Mouse (Mus musculus): ENCODE measurements around the gene Abl1. TPM values are rescaled to one million over a fixed set of nuclear protein-coding genes. Genes with fewer than 3 reads are reported as not detected.

Gene Abl1
- total RNA-seq (2021) = 10 to 100 TPM; 35.5 to 43.7 TPM

- DNase-seq (ENCODE audit: low spot score in 2 of 2) = peak; percentile 96 to 99
- intact Hi-C loops (cut with DNase I) = loop anchor here (10.0 kb wide), 1 partner anchor 197 kb away; the partner anchor contains the start of gene Lamc3
Measured at GRCm38 (mm10) chr2:31688074-31688925, at the start of gene Abl1. Abl1 (plus strand) TSS chr2:31688376.

- intact Hi-C loops (cut with DNase I) = no loop called here
- DNase-seq (ENCODE audit: low spot score in 2 of 2) = no peak
Measured at GRCm38 (mm10) chr2:31638581-31639465, 49.4 kb upstream of the Abl1 start.

DNA sequence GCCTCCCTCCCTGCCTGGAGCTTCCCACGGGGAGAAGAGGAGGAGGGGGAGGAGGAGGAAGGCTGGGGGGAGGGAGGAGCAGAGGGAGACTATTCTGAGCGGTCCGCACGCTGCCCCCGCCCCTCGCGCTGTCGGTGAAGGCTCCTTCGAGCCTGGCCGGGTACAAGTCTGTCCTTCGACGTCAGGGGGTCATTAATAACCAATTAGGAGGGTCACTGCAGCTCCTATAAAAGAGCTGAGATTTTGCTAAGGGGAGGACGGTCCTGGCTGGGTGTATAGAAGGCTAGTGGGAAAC lies 48.8 kb upstream of the Abl1 start:
- no peak for DNase-seq (ENCODE audit: low spot score in 2 of 2)
- intact Hi-C loops (cut with DNase I) = no loop called here

DNA sequence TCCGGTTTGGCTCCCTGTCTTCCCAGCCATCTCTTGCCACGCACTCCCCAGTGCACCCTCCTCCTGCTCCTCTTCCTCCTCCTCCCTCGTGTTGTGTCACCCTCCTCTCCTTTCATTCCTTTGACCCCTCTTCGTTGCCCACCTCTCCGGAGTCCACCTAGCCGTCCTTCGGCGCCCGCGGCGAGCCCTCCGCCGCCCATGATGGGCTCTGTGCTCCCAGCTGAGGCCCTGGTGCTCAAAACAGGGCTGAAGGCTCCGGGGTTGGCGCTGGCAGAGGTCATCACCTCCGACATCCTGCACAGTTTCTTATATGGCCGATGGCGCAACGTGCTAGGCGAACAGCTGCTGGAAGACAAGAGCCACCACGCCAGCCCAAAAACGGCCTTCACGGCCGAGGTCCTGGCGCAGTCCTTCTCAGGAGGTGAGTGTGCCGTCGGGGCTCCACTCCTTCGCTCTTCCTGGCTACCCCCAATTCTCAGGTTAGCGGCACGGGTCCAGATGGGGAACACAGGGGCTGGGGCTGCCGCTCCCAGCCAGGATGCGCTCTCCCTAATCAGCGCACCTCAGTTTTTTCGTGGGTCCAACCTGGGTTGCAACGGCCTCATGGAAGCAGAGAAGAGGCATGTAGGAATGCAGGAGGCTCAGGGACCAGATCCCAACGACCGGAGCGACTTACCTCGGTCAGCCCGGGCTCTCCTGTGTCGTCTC lies 48.1 kb upstream of the Abl1 start, which contains the start of gene Prdm12:
TSS of gene Prdm12 (plus strand) at position 137 of the 708 bp plus-strand sequence.
- DNase-seq (ENCODE audit: low spot score in 2 of 2) = no peak
- intact Hi-C loops (cut with DNase I) = no loop called here

DNA sequence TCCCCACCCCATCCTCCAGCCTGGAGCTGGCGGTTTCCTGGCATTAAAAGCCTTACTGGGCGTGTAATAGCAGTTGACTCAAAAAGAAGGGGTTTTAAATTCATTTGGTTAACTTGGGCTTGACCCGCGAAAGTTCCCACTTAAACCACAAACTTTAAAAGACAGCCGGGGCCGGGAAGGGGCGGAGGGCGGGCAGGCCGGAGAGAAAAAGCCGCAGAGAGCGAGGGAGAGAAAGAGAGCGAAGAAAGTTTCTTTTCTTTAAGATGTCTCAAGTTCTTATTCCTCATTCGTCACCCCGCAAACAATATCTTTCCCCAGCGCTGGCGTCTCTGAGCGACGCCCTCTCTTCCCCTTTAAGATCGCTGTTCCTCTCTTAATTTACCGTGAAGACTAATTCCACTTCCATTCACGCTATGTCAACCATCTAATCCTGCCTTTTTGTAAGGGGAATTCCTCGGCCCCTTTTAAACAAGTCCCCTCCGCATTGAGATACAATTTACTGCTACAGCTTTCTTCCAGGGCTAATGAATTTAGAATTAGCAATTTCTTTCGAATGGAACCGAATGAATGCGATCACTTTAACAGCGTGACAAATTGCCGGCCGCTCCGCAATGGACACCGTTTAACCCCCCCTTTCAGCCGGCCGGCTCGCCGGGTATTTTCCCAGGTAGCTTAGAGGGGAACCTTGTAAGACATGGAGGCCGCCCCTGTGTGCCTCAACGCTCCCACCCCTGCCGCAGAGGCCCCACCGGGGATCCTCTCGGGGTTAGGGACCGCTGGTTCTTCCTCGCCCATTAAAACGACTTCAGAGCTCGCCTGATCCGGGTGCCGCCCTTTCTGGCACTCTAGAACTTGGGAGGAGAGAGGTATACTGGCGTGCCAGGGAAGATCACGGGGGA lies 47.3 kb upstream of the Abl1 start:
- intact Hi-C loops (cut with DNase I) = no loop called here

DNA sequence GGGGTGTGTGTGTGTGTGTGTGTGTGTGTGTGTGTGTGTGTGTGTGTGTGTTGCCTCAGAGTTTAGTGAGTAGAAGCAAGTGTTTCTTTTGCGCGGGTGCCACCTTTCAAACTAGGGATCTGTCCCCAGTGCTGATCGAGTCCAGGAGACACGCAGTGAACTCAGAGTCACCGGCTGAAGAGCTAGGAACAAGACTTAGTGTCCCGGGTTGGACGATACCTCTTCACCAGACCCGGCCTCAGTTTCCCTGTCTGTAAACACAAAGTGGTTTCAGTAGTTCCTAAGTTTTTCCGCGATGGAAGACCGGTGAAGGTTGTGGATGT lies 46.7 kb upstream of the Abl1 start:
- DNase-seq (ENCODE audit: low spot score in 2 of 2) = no peak

More for the DNA sequence above, 47.3 kb upstream of the Abl1 start:
- no peak for DNase-seq (ENCODE audit: low spot score in 2 of 2)

GRCm38 (mm10) chr2:31641929-31642328 lies 46.2 kb upstream of the Abl1 start:
- intact Hi-C loops (cut with DNase I) = no loop called here
- DNase-seq (ENCODE audit: low spot score in 2 of 2) = no peak

More for the DNA sequence above, 46.7 kb upstream of the Abl1 start:
- intact Hi-C loops (cut with DNase I) = no loop called here

DNA sequence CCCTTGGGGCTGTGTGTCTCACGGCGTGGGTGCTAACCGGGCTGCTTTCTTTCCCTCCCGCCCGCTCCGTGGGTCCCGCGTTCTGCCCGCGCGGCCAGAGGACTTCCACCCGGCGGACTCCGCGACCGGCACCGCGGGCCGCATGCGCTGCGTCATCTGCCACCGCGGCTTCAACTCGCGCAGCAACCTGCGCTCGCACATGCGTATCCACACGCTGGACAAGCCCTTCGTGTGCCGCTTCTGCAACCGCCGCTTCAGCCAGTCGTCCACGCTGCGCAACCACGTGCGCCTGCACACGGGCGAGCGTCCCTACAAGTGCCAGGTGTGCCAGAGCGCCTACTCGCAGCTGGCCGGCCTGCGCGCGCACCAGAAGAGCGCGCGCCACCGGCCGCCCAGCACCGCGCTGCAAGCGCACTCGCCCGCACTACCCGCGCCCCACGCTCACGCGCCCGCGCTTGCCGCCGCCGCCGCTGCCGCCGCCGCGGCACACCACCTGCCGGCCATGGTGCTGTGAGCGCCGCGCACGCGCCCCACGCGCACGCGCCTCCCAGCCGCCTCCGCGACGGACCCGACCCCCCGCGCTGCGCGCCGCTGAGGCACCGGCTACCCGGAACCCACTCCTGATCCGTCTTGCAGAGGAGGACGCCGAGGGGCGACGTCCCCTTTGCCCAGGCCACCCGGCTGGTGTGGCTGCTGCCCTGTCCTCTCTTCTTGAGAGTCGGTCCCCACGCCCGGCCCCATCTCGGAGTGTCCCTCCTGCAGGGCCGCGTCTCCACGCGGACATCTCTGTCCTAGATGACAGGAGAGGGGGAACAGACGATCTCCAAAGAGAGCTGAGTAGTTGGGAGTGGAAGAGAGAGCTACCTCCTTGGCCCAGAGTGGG lies 34.0 kb upstream of the Abl1 start:
- DNase-seq (ENCODE audit: low spot score in 2 of 2) = peak; percentile 82 to 90
- intact Hi-C loops (cut with DNase I) = loop anchor here (2.0 kb wide), 1 partner anchor 81 kb away; the partner anchor contains the start of gene Fubp3

GRCm38 (mm10) chr2:31654854-31655559 lies 33.2 kb upstream of the Abl1 start:
- intact Hi-C loops (cut with DNase I) = loop anchor here (1.0 to 2.0 kb wide), 2 partner anchors 82 to 172 kb away; partner anchors contain the start of gene Fubp3

DNA sequence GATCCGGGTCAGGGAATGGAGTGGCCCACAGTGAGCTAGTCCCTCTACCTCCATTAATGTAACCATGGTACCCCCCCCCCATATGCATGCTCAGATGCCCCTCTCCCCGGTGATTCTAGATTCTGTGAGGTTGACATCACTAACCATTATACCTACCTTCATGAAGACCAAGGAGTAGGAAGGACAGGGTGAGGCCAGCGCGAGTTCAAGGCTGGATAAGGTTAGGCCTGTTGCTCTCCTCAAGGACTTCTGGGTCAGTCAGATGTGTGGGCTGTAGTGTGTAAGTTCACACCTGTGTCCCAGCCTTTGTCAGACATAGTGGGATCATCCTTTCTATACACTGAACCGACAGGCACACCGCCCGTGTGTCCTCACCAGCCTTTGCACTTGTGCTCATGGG lies 31.8 kb upstream of the Abl1 start:
- no peak for DNase-seq (ENCODE audit: low spot score in 2 of 2)
- intact Hi-C loops (cut with DNase I) = no loop called here

More at GRCm38 (mm10) chr2:31654854-31655559, 33.2 kb upstream of the Abl1 start:
- DNase-seq (ENCODE audit: low spot score in 2 of 2) = peak; percentile 55 to 68

GRCm38 (mm10) chr2:31662939-31663803 lies 25.0 kb upstream of the Abl1 start:
- DNase-seq (ENCODE audit: low spot score in 2 of 2) = no peak
- intact Hi-C loops (cut with DNase I) = no loop called here

GRCm38 (mm10) chr2:31663804-31664180 lies 24.4 kb upstream of the Abl1 start:
- no peak for DNase-seq (ENCODE audit: low spot score in 2 of 2)
- intact Hi-C loops (cut with DNase I) = no loop called here

DNA sequence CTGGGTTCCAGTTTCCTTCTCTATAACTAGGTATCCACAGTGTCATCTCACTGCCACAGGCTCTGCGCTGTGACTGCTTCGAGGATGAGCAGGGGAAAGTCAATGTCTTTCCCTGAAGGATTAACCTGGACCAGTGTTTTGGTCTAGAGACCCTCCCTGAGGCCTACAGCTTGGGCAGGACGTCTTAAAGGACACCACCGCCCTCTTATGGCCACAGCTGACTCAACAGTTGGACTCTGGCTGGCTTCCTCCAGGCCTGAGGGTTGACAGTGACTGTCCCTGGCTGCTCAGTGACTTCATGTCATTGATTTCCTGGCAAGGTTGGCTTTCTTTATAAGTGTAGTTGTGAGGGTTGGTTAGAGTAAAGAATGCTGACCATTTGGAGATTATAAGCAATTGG lies 20.8 kb upstream of the Abl1 start:
- intact Hi-C loops (cut with DNase I) = no loop called here
- no peak for DNase-seq (ENCODE audit: low spot score in 2 of 2)

- intact Hi-C loops (cut with DNase I) = loop anchor here (5.0 kb wide), 1 partner anchor 98 kb away; the partner anchor contains the start of gene Fubp3
Measured at GRCm38 (mm10) chr2:31670551-31671035, 17.6 kb upstream of the Abl1 start, which contains the start of gene Exosc2. Exosc2 (plus strand) TSS chr2:31670715.

DNA sequence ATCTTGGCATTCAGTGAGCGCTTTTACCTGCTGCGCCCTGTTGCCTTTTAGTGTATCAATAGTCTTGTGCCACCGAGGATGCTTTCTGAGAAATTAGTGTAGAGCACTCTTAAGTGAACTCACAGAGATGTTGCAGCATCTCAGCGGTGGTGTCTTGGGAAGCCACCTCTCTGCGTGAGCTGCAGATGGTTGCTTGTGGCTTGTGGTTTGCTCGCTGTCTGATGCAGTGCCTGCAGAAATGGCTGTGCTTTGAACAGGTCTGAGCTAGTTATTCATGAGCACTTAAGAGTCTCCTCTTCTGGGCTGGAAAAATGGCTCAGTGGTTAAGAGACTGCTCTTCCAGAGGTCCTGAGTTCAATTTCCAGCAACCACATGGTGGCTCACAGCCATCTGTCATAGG lies 9.5 kb upstream of the Abl1 start:
- intact Hi-C loops (cut with DNase I) = no loop called here
- no peak for DNase-seq (ENCODE audit: low spot score in 2 of 2)

More at GRCm38 (mm10) chr2:31670551-31671035, 17.6 kb upstream of the Abl1 start, which contains the start of gene Exosc2:
- DNase-seq (ENCODE audit: low spot score in 2 of 2) = peak; percentile 91 to 97
